Mouse (Mus musculus) C2C12 (cell line): ENCODE results near the gene Spag6l.

Source experiments
- CTCF ChIP-seq: IDR thresholded peaks from one replicate; pipeline ENCODE4 v1.5.1; 2011; ENCODE audit not compliant: control insufficient read depth, insufficient read depth, insufficient read length
- FOSL1 ChIP-seq: IDR thresholded peaks from one replicate; pipeline ENCODE4 v1.8.0; 2011; ENCODE audit warnings: mild to moderate bottlenecking, low read length; ENCODE audit not compliant: poor library complexity, insufficient read depth, severe bottlenecking
- MAX ChIP-seq: IDR thresholded peaks from one replicate; pipeline ENCODE4 v1.6.1; 2011; ENCODE audit warnings: mild to moderate bottlenecking, control low read depth
- MYOD1 ChIP-seq: IDR thresholded peaks from one replicate; pipeline ENCODE4 v1.6.1; 2011; ENCODE audit warnings: low read depth; ENCODE audit not compliant: control insufficient read depth, insufficient read length
- MYOG ChIP-seq: IDR thresholded peaks from one replicate; pipeline ENCODE4 v1.6.1; 2011; ENCODE audit not compliant: control insufficient read depth, insufficient read length; ENCODE audit errors: extremely low read depth
- USF1 ChIP-seq: IDR thresholded peaks from one replicate; pipeline ENCODE4 v1.6.1; 2011; ENCODE audit warnings: low read depth, mild to moderate bottlenecking, control low read depth, moderate library complexity

- TF ChIP-seq MAX, result no peak
- TF ChIP-seq CTCF, result peak; percentile 1
- TF ChIP-seq MYOG, result no peak
- TF ChIP-seq USF1, result no peak
- no peak for TF ChIP-seq MYOD1
- TF ChIP-seq FOSL1, result no peak
Measured at GRCm38 (mm10) chr16:16854836-16855235, 25.6 kb upstream of the Spag6l start.
